Mouse (Mus musculus) hindbrain, embryonic 12.5 days (tissue): ENCODE measurements around the gene Tuba4a. TPM values are rescaled to one million over a fixed set of nuclear protein-coding genes. Genes with fewer than 3 reads are reported as not detected.

ENCODE experiments used
- ATAC-seq: fragments of 200-750 bp; cut with Nextera tagmentation; 2 replicates; pipeline ENCODE4 v1.8.0; 2017; ENCODE audit warnings: moderate TSS enrichment; ENCODE audit not compliant: low FRiP score
- H3K27ac ChIP-seq: fragments of 300-500 bp; sonication (generic); 2 replicates; pipeline ENCODE4 v1.5.1; 2016; ENCODE audit warnings: mild to moderate bottlenecking
- H3K27me3 ChIP-seq: fragments of 300-500 bp; sonication (generic); 2 replicates; pipeline ENCODE4 v1.6.1; 2016; ENCODE audit warnings: mild to moderate bottlenecking
- H3K36me3 ChIP-seq: fragments of 300-500 bp; sonication (generic); 2 replicates; pipeline ENCODE4 v1.6.1; 2016; ENCODE audit warnings: mild to moderate bottlenecking
- H3K4me1 ChIP-seq: fragments of 300-500 bp; sonication (generic); 2 replicates; pipeline ENCODE4 v1.6.1; 2016
- H3K4me2 ChIP-seq: fragments of 300-500 bp; sonication (generic); replicated peaks from 2 replicates; pipeline ENCODE4 v1.6.1; 2016; ENCODE audit warnings: mild to moderate bottlenecking
- H3K4me3 ChIP-seq: fragments of 300-500 bp; sonication (generic); 2 replicates; pipeline ENCODE4 v1.5.1; 2016; ENCODE audit warnings: mild to moderate bottlenecking
- H3K9ac ChIP-seq: fragments of 300-500 bp; sonication (generic); 2 replicates; pipeline ENCODE4 v1.6.1; 2016; ENCODE audit warnings: mild to moderate bottlenecking, moderate library complexity
- H3K9me3 ChIP-seq: fragments of 300-500 bp; sonication (generic); replicated peaks from 2 replicates; pipeline ENCODE4 v1.6.1; 2016; ENCODE audit warnings: mild to moderate bottlenecking
- WGBS: fragments of 180-500 bp; shearing (Covaris S2); methylation state at CpG from one replicate; pipeline ENCODE4 v1.1.7; 2016; 5-methylcytosine and 5-hydroxymethylcytosine counted together
- polyA plus RNA-seq: library from polyadenylated mRNA; unstranded; fragments of >200 nt; fragmentation: Nextera tagmentation; extraction: Ambion mirVana; gene quantifications from 2 replicates; pipeline ENCODE4 v1.2.1, GENCODE M21; 2016

The Tuba4a gene
- polyA plus RNA-seq, 1 experiment from 2014 or later: 10.3 TPM

GRCm38 (mm10) chr1:75231224-75231623 lies 11.6 kb upstream of the Tuba4a start:
- no peak for ATAC-seq
- no peaks in the 10 kb centered on the region for H3K36me3 ChIP-seq
- WGBS: 77% methylated on average over 4 of the region's 4 CpGs

DNA sequence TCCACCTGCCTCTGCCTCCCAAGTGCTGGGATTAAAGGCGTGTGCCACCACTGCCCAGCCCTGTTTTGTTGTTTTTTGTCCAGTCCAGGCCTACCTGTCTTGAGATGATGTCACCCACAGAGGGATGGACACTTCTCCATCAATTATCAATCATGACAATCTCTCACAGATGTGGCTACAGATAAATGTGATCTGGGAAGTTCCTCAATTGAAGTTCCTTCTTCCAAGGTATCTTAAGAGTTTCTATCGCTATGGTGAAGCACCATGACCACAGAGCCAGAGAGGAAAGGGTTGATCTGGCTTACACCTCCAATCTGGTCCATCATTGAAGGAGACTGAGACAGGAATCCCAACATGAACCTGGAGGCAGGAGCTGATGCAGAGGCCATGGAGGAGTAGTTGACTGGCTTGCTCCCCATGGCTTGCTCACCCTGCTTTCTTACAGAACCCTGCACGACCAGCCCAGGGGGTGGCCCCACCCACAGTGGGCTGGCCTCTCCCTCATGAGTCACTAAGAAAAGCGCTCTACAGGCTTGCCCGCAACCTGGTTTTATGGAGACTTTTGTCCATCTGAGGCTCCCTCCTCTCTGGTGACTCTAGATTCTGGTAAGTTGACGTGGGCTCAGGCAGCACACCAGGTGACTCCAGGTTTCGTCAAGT lies 10.8 kb upstream of the Tuba4a start:
- Histone ChIP-seq H3K27me3 (peaks cover 8% of the 10 kb centered on the region), H3K4me3 (no peak overlapping the region), H3K4me2 (no peak overlapping the region), H3K4me1 (peaks cover 7% of the 10 kb centered on the region; the same call in 1 of the 2 replicates), H3K27ac (no peak overlapping the region), H3K9ac (no peak overlapping the region), H3K36me3 (no peaks in the 10 kb centered on the region), H3K9me3 (no peaks in the 10 kb centered on the region)
- WGBS: 75% methylated on average over 7 of the region's 7 CpGs
- no peak for ATAC-seq

More at GRCm38 (mm10) chr1:75231224-75231623, 11.6 kb upstream of the Tuba4a start:
- H3K9me3 ChIP-seq: no peaks in the 10 kb centered on the region
- H3K27ac ChIP-seq: no peak overlapping the region
- no peak overlapping the region for H3K9ac ChIP-seq
- peaks cover 8% of the 10 kb centered on the region for H3K27me3 ChIP-seq
- H3K4me2 ChIP-seq: no peak overlapping the region
- no peak overlapping the region for H3K4me3 ChIP-seq
- H3K4me1 ChIP-seq: peaks cover 12% of the 10 kb centered on the region; the same call in 1 of the 2 replicates

DNA sequence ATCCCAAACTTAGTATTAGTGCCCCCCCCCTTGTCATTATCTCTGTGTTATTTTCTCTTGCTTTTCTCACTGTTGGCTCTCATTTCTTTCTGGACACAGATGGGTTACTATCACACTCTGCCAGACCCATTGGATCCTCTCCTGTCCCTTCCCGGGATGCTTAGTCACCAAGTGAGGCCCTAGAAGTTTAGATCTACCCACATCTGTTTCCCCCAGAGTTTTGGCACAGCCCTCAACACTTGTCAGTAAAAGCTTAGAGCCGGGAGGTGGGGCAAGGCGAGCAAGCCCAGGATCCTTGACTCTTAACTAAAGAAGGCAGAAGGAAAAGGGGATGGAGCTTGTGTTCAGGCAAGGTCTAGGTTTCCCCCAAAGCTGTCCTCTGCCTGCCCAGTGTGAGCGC lies 9.5 kb upstream of the Tuba4a start:
- ATAC-seq: no peak
- H3K4me2 ChIP-seq: no peak overlapping the region
- no peak overlapping the region for H3K27ac ChIP-seq
- 79% methylated on average over 4 of the region's 4 CpGs for WGBS
- H3K4me1 ChIP-seq: no peaks in the 10 kb centered on the region
- H3K9ac ChIP-seq: no peak overlapping the region
- no peaks in the 10 kb centered on the region for H3K36me3 ChIP-seq
- no peak overlapping the region for H3K4me3 ChIP-seq
- H3K27me3 ChIP-seq: peaks cover 8% of the 10 kb centered on the region
- no peaks in the 10 kb centered on the region for H3K9me3 ChIP-seq

GRCm38 (mm10) chr1:75227653-75228052 lies 8.0 kb upstream of the Tuba4a start:
- no peak overlapping the region for H3K4me3 ChIP-seq
- no peak overlapping the region for H3K27ac ChIP-seq
- no peaks in the 10 kb centered on the region for H3K9me3 ChIP-seq
- no peak overlapping the region for H3K9ac ChIP-seq
- no peaks in the 10 kb centered on the region for H3K4me1 ChIP-seq
- 77% methylated on average over 1 of the region's 1 CpGs for WGBS
- H3K4me2 ChIP-seq: no peak overlapping the region
- H3K27me3 ChIP-seq: peaks cover 8% of the 10 kb centered on the region
- ATAC-seq: no peak
- no peaks in the 10 kb centered on the region for H3K36me3 ChIP-seq

- no peak for ATAC-seq
- Histone ChIP-seq H3K27me3 (peaks cover 15% of the 10 kb centered on the region), H3K36me3 (no peaks in the 10 kb centered on the region), H3K9ac (no peak overlapping the region), H3K4me3 (no peak overlapping the region), H3K27ac (no peak overlapping the region), H3K4me2 (no peak overlapping the region), H3K9me3 (no peaks in the 10 kb centered on the region), H3K4me1 (no peaks in the 10 kb centered on the region)
- 55% methylated on average over 2 of the region's 2 CpGs for WGBS
These were observed 6.5 kb upstream of the Tuba4a start for GRCm38 (mm10) chr1:75226138-75226537.

- WGBS: 75% methylated on average over 3 of the region's 3 CpGs
These were observed 5.8 kb upstream of the Tuba4a start for GRCm38 (mm10) chr1:75225473-75225872.

GRCm38 (mm10) chr1:75223532-75223931 lies 3.9 kb upstream of the Tuba4a start:
- Histone ChIP-seq H3K27me3 (peaks cover 41% of the 10 kb centered on the region), H3K4me1 (peaks cover 12% of the 10 kb centered on the region), H3K4me2 (no peak overlapping the region), H3K36me3 (no peaks in the 10 kb centered on the region), H3K9me3 (no peaks in the 10 kb centered on the region), H3K27ac (no peak overlapping the region), H3K9ac (no peak overlapping the region), H3K4me3 (no peak overlapping the region)
- no peak for ATAC-seq
- WGBS: 66% methylated on average over 6 of the region's 6 CpGs

More at GRCm38 (mm10) chr1:75225473-75225872, 5.8 kb upstream of the Tuba4a start:
- no peaks in the 10 kb centered on the region for H3K36me3 ChIP-seq
- H3K4me2 ChIP-seq: no peak overlapping the region
- H3K27me3 ChIP-seq: peaks cover 22% of the 10 kb centered on the region
- no peak overlapping the region for H3K27ac ChIP-seq
- H3K4me3 ChIP-seq: no peak overlapping the region
- no peak for ATAC-seq
- H3K9me3 ChIP-seq: no peaks in the 10 kb centered on the region
- H3K9ac ChIP-seq: no peak overlapping the region
- H3K4me1 ChIP-seq: no peaks in the 10 kb centered on the region

- Histone ChIP-seq H3K4me1 (peaks cover 17% of the 10 kb centered on the region), H3K27ac (no peak overlapping the region), H3K4me3 (no peak overlapping the region), H3K9me3 (no peaks in the 10 kb centered on the region), H3K36me3 (no peaks in the 10 kb centered on the region), H3K27me3 (peaks cover 47% of the 10 kb centered on the region), H3K9ac (no peak overlapping the region), H3K4me2 (no peak overlapping the region)
- WGBS: 83% methylated on average over 6 of the region's 6 CpGs
- no peak for ATAC-seq
These were observed 3.3 kb upstream of the Tuba4a start for GRCm38 (mm10) chr1:75222926-75223325.

DNA sequence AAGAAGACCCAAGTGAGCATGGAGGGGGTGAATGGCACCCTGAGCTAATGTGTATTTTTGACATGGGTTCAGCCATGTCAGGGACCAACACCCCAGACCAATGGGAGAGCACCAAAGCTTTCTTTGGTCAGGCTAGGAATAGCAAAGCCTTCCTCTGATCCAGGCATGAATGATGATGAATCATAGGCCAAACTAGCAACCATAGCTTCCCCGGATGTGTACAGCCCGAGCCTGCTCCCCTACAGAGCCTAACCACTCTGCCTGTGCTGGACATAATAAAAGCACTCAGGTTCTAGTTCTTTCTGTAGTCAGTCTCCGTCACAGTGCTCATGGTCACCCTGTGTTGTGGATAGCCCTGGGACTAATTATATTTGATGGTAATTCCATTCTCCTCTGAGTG lies 1.9 kb upstream of the Tuba4a start:
- no peak overlapping the region for H3K9ac ChIP-seq
- H3K4me2 ChIP-seq: no peak overlapping the region
- ATAC-seq: no peak
- no peak overlapping the region for H3K4me3 ChIP-seq
- H3K9me3 ChIP-seq: no peaks in the 10 kb centered on the region
- H3K36me3 ChIP-seq: no peaks in the 10 kb centered on the region
- peaks cover 17% of the 10 kb centered on the region for H3K4me1 ChIP-seq
- WGBS: 78% methylated on average over 3 of the region's 3 CpGs
- peaks cover 61% of the 10 kb centered on the region for H3K27me3 ChIP-seq
- no peak overlapping the region for H3K27ac ChIP-seq

- H3K9ac ChIP-seq: peak overlapping the region; percentile 58
- WGBS: 0% methylated on average over 24 of the region's 24 CpGs
- no peak overlapping the region for H3K27ac ChIP-seq
- H3K36me3 ChIP-seq: peaks cover 14% of the 10 kb centered on the region
- peak; percentile 86 for ATAC-seq
- peak overlapping the region; percentile 49 for H3K4me3 ChIP-seq
- H3K9me3 ChIP-seq: no peaks in the 10 kb centered on the region
- peaks cover 72% of the 10 kb centered on the region for H3K27me3 ChIP-seq
- peaks cover 17% of the 10 kb centered on the region for H3K4me1 ChIP-seq
- H3K4me2 ChIP-seq: peak overlapping the region; percentile 91
These were observed 587 bp downstream of the Tuba4a start for GRCm38 (mm10) chr1:75219078-75219477.

GRCm38 (mm10) chr1:75218227-75219001 lies 1.3 kb downstream of the Tuba4a start:
- peaks cover 21% of the 10 kb centered on the region for H3K36me3 ChIP-seq
- no peak overlapping the region for H3K27ac ChIP-seq
- ATAC-seq: peak; percentile 58
- H3K4me3 ChIP-seq: peak overlapping the region; percentile 49
- WGBS: 2% methylated on average over 38 of the region's 38 CpGs
- no peaks in the 10 kb centered on the region for H3K9me3 ChIP-seq
- peaks cover 72% of the 10 kb centered on the region for H3K27me3 ChIP-seq
- peak overlapping the region; percentile 91 for H3K4me2 ChIP-seq
- H3K4me1 ChIP-seq: peaks cover 17% of the 10 kb centered on the region
- peak overlapping the region; percentile 32; the same call in 1 of the 2 replicates for H3K9ac ChIP-seq

- H3K27ac ChIP-seq: no peak overlapping the region
- H3K4me3 ChIP-seq: peak overlapping the region; percentile 49; the same call in 1 of the 2 replicates
- ATAC-seq: no peak
- peak overlapping the region; percentile 91 for H3K4me2 ChIP-seq
- peaks cover 27% of the 10 kb centered on the region for H3K36me3 ChIP-seq
- peaks cover 72% of the 10 kb centered on the region for H3K27me3 ChIP-seq
- H3K9ac ChIP-seq: no peak overlapping the region
- H3K9me3 ChIP-seq: no peaks in the 10 kb centered on the region
- peaks cover 17% of the 10 kb centered on the region for H3K4me1 ChIP-seq
- WGBS: 6% methylated on average over 6 of the region's 6 CpGs
These were observed 1.8 kb downstream of the Tuba4a start for GRCm38 (mm10) chr1:75217893-75218226.
